Mouse (Mus musculus): ENCODE results near the gene Sirt6. TPM values are rescaled to one million over a fixed set of nuclear protein-coding genes. Genes with fewer than 3 reads are reported as not detected.
"Not testable (repeated sequence)": the region's sequence is repeated elsewhere in the genome, so short reads cannot be mapped to it uniquely, and the experiment has no call there.

Gene Sirt6
- total RNA-seq (2015; ENCODE audit: low replicate concordance) (0.63 and 0.96 TPM in 2 replicates), total RNA-seq (2017; ENCODE audit: low replicate concordance) (0.56 and 3.7 TPM in 2 replicates)

- ATAC-seq (replicated peaks; ENCODE audit: low FRiP score, poor library complexity, severe bottlenecking): peak; percentile 91
Observed at GRCm38 (mm10) chr10:81626994-81627835, at the start of gene Sirt6. Gene Sirt6, minus strand, starts transcription at chr10:81627797.

- ATAC-seq (replicated peaks; ENCODE audit: low FRiP score, poor library complexity, severe bottlenecking): no peak
Observed at GRCm38 (mm10) chr10:81656174-81656573, 28.6 kb upstream of the Sirt6 start.

- no peak for ATAC-seq (replicated peaks; ENCODE audit: low FRiP score, poor library complexity, severe bottlenecking)
Observed at GRCm38 (mm10) chr10:81655178-81655577, 27.6 kb upstream of the Sirt6 start.

- peak; percentile 99 for ATAC-seq (replicated peaks; ENCODE audit: low FRiP score, poor library complexity, severe bottlenecking)
Observed at GRCm38 (mm10) chr10:81648803-81649775, 21.5 kb upstream of the Sirt6 start, which contains the start of gene Gm10778. Gene Gm10778, plus strand, starts transcription at chr10:81649059.

- ATAC-seq (replicated peaks; ENCODE audit: low FRiP score, poor library complexity, severe bottlenecking): no peak
Observed at GRCm38 (mm10) chr10:81646015-81646555, 18.5 kb upstream of the Sirt6 start.

GRCm38 (mm10) chr10:81645391-81645790 lies 17.8 kb upstream of the Sirt6 start:
- no peak for ATAC-seq (replicated peaks; ENCODE audit: low FRiP score, poor library complexity, severe bottlenecking)

- no peak for ATAC-seq (replicated peaks; ENCODE audit: low FRiP score, poor library complexity, severe bottlenecking)
Observed at GRCm38 (mm10) chr10:81644716-81645115, 17.1 kb upstream of the Sirt6 start.

GRCm38 (mm10) chr10:81644162-81644561 lies 16.6 kb upstream of the Sirt6 start:
- ATAC-seq (replicated peaks; ENCODE audit: low FRiP score, poor library complexity, severe bottlenecking): no peak

GRCm38 (mm10) chr10:81643449-81644055 lies 16.0 kb upstream of the Sirt6 start:
- peak; percentile 86 for ATAC-seq (replicated peaks; ENCODE audit: low FRiP score, poor library complexity, severe bottlenecking)

- ATAC-seq (replicated peaks; ENCODE audit: low FRiP score, poor library complexity, severe bottlenecking): peak; percentile 19
Observed at GRCm38 (mm10) chr10:81642648-81643448, 15.3 kb upstream of the Sirt6 start.

GRCm38 (mm10) chr10:81641978-81642647 lies 14.5 kb upstream of the Sirt6 start:
- ATAC-seq (replicated peaks; ENCODE audit: low FRiP score, poor library complexity, severe bottlenecking): no peak

- no peak for ATAC-seq (replicated peaks; ENCODE audit: low FRiP score, poor library complexity, severe bottlenecking)
Observed at GRCm38 (mm10) chr10:81641566-81641965, 14.0 kb upstream of the Sirt6 start.

- ATAC-seq (replicated peaks; ENCODE audit: low FRiP score, poor library complexity, severe bottlenecking): not testable (repeated sequence)
Observed at GRCm38 (mm10) chr10:81640825-81641224, 13.2 kb upstream of the Sirt6 start.

GRCm38 (mm10) chr10:81638101-81638500 lies 10.5 kb upstream of the Sirt6 start:
- no peak for ATAC-seq (replicated peaks; ENCODE audit: low FRiP score, poor library complexity, severe bottlenecking)

GRCm38 (mm10) chr10:81636338-81636737 lies 8.7 kb upstream of the Sirt6 start:
- no peak for ATAC-seq (replicated peaks; ENCODE audit: low FRiP score, poor library complexity, severe bottlenecking)

GRCm38 (mm10) chr10:81633253-81634099 lies 5.9 kb upstream of the Sirt6 start:
- ATAC-seq (replicated peaks; ENCODE audit: low FRiP score, poor library complexity, severe bottlenecking): peak; percentile 87

GRCm38 (mm10) chr10:81628390-81628789 lies 793 bp upstream of the Sirt6 start, which contains the start of gene Ankrd24:
Gene Ankrd24, plus strand, starts transcription at chr10:81628540.
- no peak for ATAC-seq (replicated peaks; ENCODE audit: low FRiP score, poor library complexity, severe bottlenecking)
